Mouse (Mus musculus) neural tube, embryonic 13.5 days (tissue): Measurements from ENCODE around the gene Fam129a. TPM values are rescaled to one million over a fixed set of nuclear protein-coding genes. Genes with fewer than 3 reads are reported as not detected.

Source experiments
- ATAC-seq: fragments of 200-750 bp; cut with Nextera tagmentation; 2 replicates; pipeline ENCODE4 v1.8.0; 2017; ENCODE audit warnings: low read depth, mild to moderate bottlenecking, moderate TSS enrichment, moderate library complexity
- H3K27ac ChIP-seq: fragments of 300-500 bp; sonication (generic); replicated peaks from 2 replicates; pipeline ENCODE4 v1.5.1; 2015; ENCODE audit warnings: moderate library complexity, mild to moderate bottlenecking, inconsistent platforms
- H3K27me3 ChIP-seq: fragments of 300-500 bp; sonication (generic); 2 replicates; pipeline ENCODE4 v1.6.1; 2015; ENCODE audit warnings: mild to moderate bottlenecking, inconsistent platforms
- H3K36me3 ChIP-seq: fragments of 300-500 bp; sonication (generic); 2 replicates; pipeline ENCODE4 v1.6.1; 2015; ENCODE audit warnings: mild to moderate bottlenecking, inconsistent platforms
- H3K4me1 ChIP-seq: fragments of 300-500 bp; sonication (generic); replicated peaks from 2 replicates; pipeline ENCODE4 v1.6.1; 2015; ENCODE audit warnings: inconsistent platforms
- H3K4me2 ChIP-seq: fragments of 300-500 bp; sonication (generic); 2 replicates; pipeline ENCODE4 v1.6.1; 2015; ENCODE audit warnings: inconsistent platforms, mild to moderate bottlenecking, moderate library complexity
- H3K4me3 ChIP-seq: fragments of 300-500 bp; sonication (generic); 2 replicates; pipeline ENCODE4 v1.5.1; 2015; ENCODE audit warnings: mild to moderate bottlenecking, inconsistent platforms
- H3K9ac ChIP-seq: fragments of 300-500 bp; sonication (generic); 2 replicates; pipeline ENCODE4 v1.6.1; 2015; ENCODE audit warnings: moderate library complexity, mild to moderate bottlenecking, inconsistent platforms
- H3K9me3 ChIP-seq: fragments of 300-500 bp; sonication (generic); 2 replicates; pipeline ENCODE4 v1.6.1; 2016; ENCODE audit warnings: inconsistent platforms
- WGBS: fragments of 180-500 bp; shearing (Covaris S2); methylation state at CpG from one replicate; pipeline ENCODE4 v1.1.7; 2015; 5-methylcytosine and 5-hydroxymethylcytosine counted together
- polyA plus RNA-seq: library from polyadenylated mRNA; unstranded; fragments of >200 nt; fragmentation: Nextera tagmentation; extraction: Ambion mirVana; gene quantifications from 2 replicates; pipeline ENCODE4 v1.2.1, GENCODE M21; 2015

Fam129a gene
- polyA plus RNA-seq, 1 experiment from 2014 or later: 5.9 TPM

DNA sequence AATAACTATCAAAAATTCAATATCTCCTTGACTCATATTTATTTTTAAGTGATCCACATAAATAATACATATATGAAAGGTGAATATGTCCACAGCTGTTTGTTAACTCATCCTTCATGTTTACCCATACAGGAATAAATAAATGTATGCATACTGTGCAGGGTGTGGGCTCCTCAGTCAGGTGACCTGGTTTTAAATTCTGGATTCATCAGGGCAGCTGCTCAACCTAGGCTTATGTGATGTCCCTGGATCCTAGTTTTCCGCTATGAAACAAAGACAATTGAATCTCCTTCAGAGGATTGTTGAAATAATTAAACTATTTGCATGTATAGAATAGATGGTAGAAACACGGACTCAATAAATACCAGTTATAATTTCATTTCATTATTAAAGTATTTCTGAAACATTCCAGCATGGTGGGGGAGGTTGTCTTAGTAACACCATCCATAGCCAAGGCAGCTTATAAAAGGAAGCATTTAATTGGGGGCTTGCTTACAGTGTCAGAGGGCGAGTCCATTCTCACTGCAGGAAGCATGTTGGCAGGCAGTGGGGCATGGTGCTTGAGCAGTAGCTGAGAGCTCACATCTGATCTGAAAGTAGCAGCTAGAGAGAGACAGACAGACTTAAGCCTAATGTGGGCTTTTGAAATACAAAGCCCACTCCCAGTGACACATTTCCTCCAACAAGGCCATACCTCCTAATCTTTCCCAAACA is 198.4 kb downstream of the Fam129a start:
- 68% methylated on average over 3 of the region's 3 CpGs for WGBS

More for the DNA sequence above, 198.4 kb downstream of the Fam129a start:
- H3K27ac ChIP-seq: no peak overlapping the region
- H3K9ac ChIP-seq: no peak overlapping the region
- H3K4me2 ChIP-seq: no peak overlapping the region
- no peaks in the 10 kb centered on the region for H3K4me1 ChIP-seq
- ATAC-seq: no peak; the same call in 1 of the 2 replicates
- H3K9me3 ChIP-seq: no peaks in the 10 kb centered on the region
- peaks cover 15% of the 10 kb centered on the region for H3K36me3 ChIP-seq
- H3K27me3 ChIP-seq: no peaks in the 10 kb centered on the region
- no peak overlapping the region for H3K4me3 ChIP-seq

Other genes with a start within 250 kb of the Fam129a start
- gene Ivns1abp, start 226.7 kb upstream of the Fam129a start, polyA plus RNA-seq: 248 and 284 TPM in 2 replicates
- 15.5 and 20.2 TPM in 2 replicates for gene Swt1, start 142.7 kb upstream of the Fam129a start, polyA plus RNA-seq
- gene Trmt1l, start 142.6 kb upstream of the Fam129a start, polyA plus RNA-seq: 56.2 TPM in 2 replicates
- gene Rnf2, start 70.2 kb upstream of the Fam129a start, polyA plus RNA-seq: 112 and 121 TPM in 2 replicates
- 18.2 and 18.5 TPM in 2 replicates for gene Edem3, start 184.2 kb downstream of the Fam129a start, polyA plus RNA-seq